Comparison of ENCODE assay signal across 24 mouse cellular contexts in genomic region chr12:105850675-105851074, GRCm38 (mm10).
"Had no signal": no experiment of that assay in that cellular context is flagged by ENCODE, and none has a peak within 500 bp of the region (broad histone marks: within the 10 kb centered on the region; RNA-seq: fewer than 3 reads in every experiment).

No protein-coding gene starts in this region.

- H3K27ac ChIP-seq: gastrocnemius, adult 2 months; heart, embryonic 10.5 days; hindbrain, embryonic 10.5 days; hindbrain, embryonic 12.5 days; hindbrain, embryonic 14.5 days; intestine, embryonic 15.5 days; layer of hippocampus, adult 2 months; left cerebral cortex, adult 2 months; limb, embryonic 13.5 days had no signal

- H3K36me3 ChIP-seq: heart, embryonic 12.5 days; hindbrain, embryonic 12.5 days; intestine, embryonic 15.5 days had no signal

- H3K4me2 ChIP-seq: heart, embryonic 12.5 days; hindbrain, embryonic 12.5 days; hindbrain, embryonic 14.5 days; intestine, embryonic 15.5 days; limb, embryonic 13.5 days; liver, embryonic 11.5 days had no signal

- H3K9ac ChIP-seq: heart, embryonic 12.5 days; hindbrain, embryonic 12.5 days; hindbrain, embryonic 14.5 days; intestine, embryonic 15.5 days; limb, embryonic 13.5 days had no signal

- H3K4me1 ChIP-seq: intestine, embryonic 15.5 days had no signal

- ATAC-seq: hindbrain, embryonic 16.5 days; inflammation-experienced regulatory T-cells, adult 6 months; intestine, embryonic 15.5 days; intestine, postnatal 0 days had no signal

- H3K9me3 ChIP-seq: heart, embryonic 10.5 days; heart, embryonic 12.5 days; hindbrain, embryonic 10.5 days; hindbrain, embryonic 12.5 days; intestine, embryonic 15.5 days; limb, embryonic 13.5 days had no signal

- H3K27me3 ChIP-seq: heart, embryonic 12.5 days; hindbrain, embryonic 12.5 days; intestine, embryonic 15.5 days; limb, embryonic 13.5 days had no signal

- DNase-seq: gastrocnemius, adult 2 months; gastrocnemius, postnatal 10 days; gastrocnemius, postnatal 25 days; heart, adult 18-20 months; heart, postnatal 10 days; heart, postnatal 4 days; kidney, adult 18-20 months; kidney, adult 8-10 months; kidney, postnatal 10 days; kidney, postnatal 25 days; liver had no signal

- H3K4me3 ChIP-seq: gastrocnemius, adult 2 months; heart, embryonic 10.5 days; heart, embryonic 12.5 days; hindbrain, embryonic 10.5 days; hindbrain, embryonic 12.5 days; intestine, embryonic 15.5 days; layer of hippocampus, adult 2 months; left cerebral cortex, adult 2 months; limb, embryonic 13.5 days had no signal
